ENCODE assay signal across 15 mouse cellular contexts in genomic region chr13:91221696-91222095, GRCm38 (mm10).
"Had no signal": no experiment of that assay in that cellular context is flagged by ENCODE, and none has a peak within 500 bp of the region (broad histone marks: within the 10 kb centered on the region; RNA-seq: fewer than 3 reads in every experiment).

No protein-coding gene starts in this region.

- H3K4me3 ChIP-seq: kidney, embryonic 15.5 days; limb, embryonic 12.5 days; megakaryocyte, embryonic 14.5 days; neural tube, embryonic 13.5 days had no signal

- H3K36me3 ChIP-seq: kidney, embryonic 15.5 days; limb, embryonic 12.5 days; neural tube, embryonic 13.5 days had no signal

- H3K4me2 ChIP-seq: kidney, embryonic 15.5 days; limb, embryonic 12.5 days; midbrain, embryonic 11.5 days; neural tube, embryonic 13.5 days had no signal

- ATAC-seq: midbrain, embryonic 16.5 days had no signal

- H3K9me3 ChIP-seq: kidney, embryonic 15.5 days; neural tube, embryonic 13.5 days had no signal

- H3K27ac ChIP-seq: kidney, embryonic 15.5 days; limb, embryonic 12.5 days; liver, embryonic 14.5 days; macrophage; neural tube, embryonic 13.5 days had no signal

- H3K27me3 ChIP-seq: kidney, embryonic 15.5 days; limb, embryonic 12.5 days; neural tube, embryonic 13.5 days had no signal

- H3K9ac ChIP-seq: kidney, embryonic 15.5 days; limb, embryonic 12.5 days; liver, embryonic 14.5 days; neural tube, embryonic 13.5 days had no signal

- DNase-seq: kidney, adult 2 months; kidney, postnatal 25 days; layer of hippocampus, adult 9-11 months; layer of hippocampus, postnatal 36 days; right cerebral cortex, adult 18-20 months; right cerebral cortex, postnatal 25 days; thymus, postnatal 36 days had no signal
